Mouse (Mus musculus) cortical plate, adult 2 months (tissue): ENCODE results near the gene Rtkn2. TPM values are rescaled to one million over a fixed set of nuclear protein-coding genes. Genes with fewer than 3 reads are reported as not detected.

ENCODE experiments used
- H3K27ac ChIP-seq: fragments of 200-500 bp; 2 replicates; pipeline ENCODE4 v1.5.1; 2012; ENCODE audit warnings: low read length, control low read depth, inconsistent platforms; ENCODE audit not compliant: insufficient read depth
- H3K4me1 ChIP-seq: fragments of 200-500 bp; 2 replicates; pipeline ENCODE4 v1.6.1; 2011; ENCODE audit warnings: low read length; ENCODE audit not compliant: control insufficient read depth, insufficient read depth
- H3K4me3 ChIP-seq: fragments of 200-500 bp; 2 replicates; pipeline ENCODE4 v1.5.1; 2011; ENCODE audit warnings: mild to moderate bottlenecking, low read length, control low read depth; ENCODE audit not compliant: insufficient read depth
- CTCF ChIP-seq: fragments of 200-500 bp; IDR thresholded peaks from 2 replicates; pipeline ENCODE4 v1.5.1; 2011; ENCODE audit warnings: mild to moderate bottlenecking, control low read depth, low read length; ENCODE audit not compliant: insufficient read depth; ENCODE audit errors: extremely low read depth
- POLR2A ChIP-seq: fragments of 200-500 bp; IDR thresholded peaks from 2 replicates; pipeline ENCODE4 v1.6.1; 2011; ENCODE audit warnings: mild to moderate bottlenecking, low read length, control low read depth; ENCODE audit not compliant: insufficient read depth; ENCODE audit errors: extremely low read depth
- polyA plus RNA-seq: library from polyadenylated mRNA; depleted of rRNA; stranded (reverse); fragments of >200 nt; gene quantifications from 2 replicates; pipeline ENCODE4 v1.2.3, GENCODE M21; 2012

The Rtkn2 gene
- polyA plus RNA-seq, 1 experiment: 1.8 TPM

DNA sequence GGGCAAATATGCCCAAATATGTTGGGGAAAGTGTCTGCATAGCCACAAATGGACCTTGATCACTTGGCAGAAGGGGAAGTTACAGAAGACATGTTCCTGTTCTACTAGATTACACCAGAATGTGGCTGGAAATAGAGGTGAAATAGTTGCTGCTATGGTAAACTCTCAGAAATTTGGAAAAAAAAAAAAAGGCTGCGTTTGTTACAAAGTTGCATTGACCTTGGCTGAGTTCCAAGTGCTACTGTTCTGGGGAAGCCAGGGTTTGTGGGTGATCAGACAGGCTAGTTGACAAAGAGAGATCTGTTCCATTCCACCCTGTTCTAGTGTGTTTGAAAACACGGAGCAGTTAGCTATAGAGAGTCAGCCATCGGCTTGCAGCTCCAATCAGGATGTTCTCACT is 19.4 kb upstream of the Rtkn2 start:
- H3K27ac ChIP-seq: no peak overlapping the region

DNA sequence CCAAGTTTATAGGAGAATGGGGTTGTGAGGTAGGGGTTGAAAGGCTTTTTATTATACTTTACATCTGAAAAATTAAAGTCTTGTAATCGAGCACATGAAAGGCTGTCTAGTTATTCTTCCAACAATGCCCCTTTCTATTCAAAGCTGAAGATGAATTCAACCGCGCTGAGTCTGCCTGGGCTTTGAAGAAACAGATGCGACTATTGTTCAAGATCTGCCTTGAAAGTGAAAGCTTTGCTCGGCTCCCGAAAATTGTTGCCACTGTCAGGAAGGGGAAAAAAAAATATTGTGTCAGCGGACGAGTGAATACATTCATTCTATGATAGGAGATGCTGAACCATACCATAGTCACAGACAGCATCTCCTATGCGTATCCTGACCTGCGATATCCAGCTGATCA is 16.9 kb upstream of the Rtkn2 start:
- H3K4me1 ChIP-seq: no peaks in the 10 kb centered on the region
- 0 out of 2 replicates have a peak overlapping the region, but pooled peaks have one; percentile 7 for H3K27ac ChIP-seq
- no peak overlapping the region for H3K4me3 ChIP-seq
- TF ChIP-seq CTCF: no peak
- no peak for TF ChIP-seq POLR2A

More for the DNA sequence above, 19.4 kb upstream of the Rtkn2 start:
- no peak for TF ChIP-seq POLR2A
- TF ChIP-seq CTCF: no peak
- no peak overlapping the region for H3K4me3 ChIP-seq
- no peaks in the 10 kb centered on the region for H3K4me1 ChIP-seq

- Histone ChIP-seq H3K27ac (no peak overlapping the region), H3K4me1 (no peaks in the 10 kb centered on the region), H3K4me3 (no peak overlapping the region)
- TF ChIP-seq POLR2A (no peak), CTCF (no peak)
Observed at GRCm38 (mm10) chr10:67964060-67964459, 15.3 kb upstream of the Rtkn2 start.

DNA sequence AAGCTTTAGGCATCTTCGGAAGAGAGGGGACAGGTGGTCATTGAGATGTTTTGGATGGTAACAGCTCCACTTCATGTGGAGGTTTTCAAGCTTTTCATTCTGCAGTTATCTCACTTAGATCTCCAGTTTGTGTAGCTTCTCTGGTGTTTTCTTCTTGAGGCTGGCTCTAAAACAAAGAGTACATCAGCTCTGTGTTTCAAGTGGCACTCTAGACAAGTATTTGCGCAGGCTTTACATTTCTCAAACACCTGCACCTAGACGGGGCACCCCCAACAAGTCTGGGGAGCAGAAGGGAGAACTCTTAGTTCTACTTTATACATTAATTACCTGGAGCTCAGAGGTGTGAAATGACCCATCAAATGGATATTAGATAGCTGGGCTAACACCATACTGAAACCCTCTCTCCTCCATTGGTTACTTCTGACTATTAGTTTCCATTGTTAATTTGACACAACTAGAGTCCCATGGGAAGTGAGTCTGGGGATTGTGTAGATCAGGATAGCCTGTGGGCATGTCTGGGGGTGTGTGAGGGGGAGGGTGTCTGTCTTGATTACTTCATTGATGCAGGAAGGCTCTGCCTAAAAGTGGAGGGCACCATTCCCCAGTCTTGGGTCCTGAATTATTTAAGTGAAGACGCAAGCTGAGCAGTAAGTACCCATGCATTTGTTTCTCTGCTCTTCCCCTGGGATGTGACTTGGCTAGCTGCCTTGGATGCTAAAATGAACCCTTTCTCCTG is 14.0 kb upstream of the Rtkn2 start:
- Histone ChIP-seq H3K27ac (0 out of 2 replicates have a peak overlapping the region, but pooled peaks have one; percentile 61), H3K4me3 (no peak overlapping the region), H3K4me1 (no peaks in the 10 kb centered on the region)
- TF ChIP-seq POLR2A: no peak
- TF ChIP-seq CTCF: no peak

DNA sequence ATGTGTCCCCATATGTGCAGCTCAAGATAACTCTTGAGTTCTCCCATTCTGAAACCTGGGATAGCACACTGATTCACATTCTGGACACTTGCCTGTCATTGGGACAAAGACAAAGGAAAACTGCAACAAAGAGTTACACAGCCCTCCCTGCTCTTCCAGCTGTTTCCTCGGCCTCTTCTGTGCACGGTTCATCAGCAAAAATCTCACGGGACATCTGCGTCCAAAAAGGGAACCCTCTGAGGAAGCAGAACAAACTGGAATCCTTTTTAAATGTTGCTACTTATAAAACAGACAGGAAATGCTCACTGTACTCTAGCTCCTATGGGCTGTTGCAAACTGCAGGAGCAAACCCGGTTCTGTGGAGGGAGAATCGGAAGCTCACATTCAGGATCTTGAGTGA is 13.3 kb upstream of the Rtkn2 start:
- TF ChIP-seq POLR2A: no peak
- TF ChIP-seq CTCF: no peak
- H3K27ac ChIP-seq: peak overlapping the region; percentile 61
- H3K4me3 ChIP-seq: no peak overlapping the region
- no peaks in the 10 kb centered on the region for H3K4me1 ChIP-seq

- H3K4me3 ChIP-seq: no peak overlapping the region
- H3K4me1 ChIP-seq: no peaks in the 10 kb centered on the region
- TF ChIP-seq POLR2A (no peak), CTCF (no peak)
- H3K27ac ChIP-seq: no peak overlapping the region
Observed at GRCm38 (mm10) chr10:67966983-67967382, 12.4 kb upstream of the Rtkn2 start.

DNA sequence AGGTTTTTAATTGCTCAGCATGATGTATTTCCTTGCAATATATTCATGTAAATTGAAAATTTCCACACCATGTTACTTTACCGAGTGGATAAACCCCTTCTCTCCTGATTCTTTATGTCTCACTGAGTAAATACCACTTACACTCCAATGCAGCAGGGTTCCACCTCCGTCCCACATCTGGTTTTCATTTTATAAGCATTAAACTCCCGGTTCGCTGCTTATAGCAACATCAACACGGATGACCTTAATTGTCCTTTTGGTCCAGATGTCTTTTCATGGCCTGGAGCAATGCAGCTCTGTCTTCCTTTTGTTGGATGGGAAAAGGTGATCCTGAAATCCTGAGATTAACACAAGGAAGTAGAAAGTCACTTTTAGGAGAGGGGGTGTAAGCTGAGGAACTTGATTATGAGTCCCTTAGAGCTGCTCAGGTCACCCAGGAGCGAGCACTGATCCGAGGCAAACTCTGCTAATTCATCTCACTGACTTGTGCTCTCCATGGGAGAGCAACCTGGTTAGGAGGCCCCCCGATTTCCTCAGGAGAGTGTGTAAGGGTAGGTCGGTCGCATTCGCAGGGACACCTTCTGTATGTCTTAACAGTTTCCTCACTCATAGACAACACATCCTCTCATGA is 8.1 kb upstream of the Rtkn2 start:
- H3K4me1 ChIP-seq: no peaks in the 10 kb centered on the region
- TF ChIP-seq CTCF: no peak
- TF ChIP-seq POLR2A: no peak
- no peak overlapping the region for H3K4me3 ChIP-seq
- H3K27ac ChIP-seq: no peak overlapping the region

DNA sequence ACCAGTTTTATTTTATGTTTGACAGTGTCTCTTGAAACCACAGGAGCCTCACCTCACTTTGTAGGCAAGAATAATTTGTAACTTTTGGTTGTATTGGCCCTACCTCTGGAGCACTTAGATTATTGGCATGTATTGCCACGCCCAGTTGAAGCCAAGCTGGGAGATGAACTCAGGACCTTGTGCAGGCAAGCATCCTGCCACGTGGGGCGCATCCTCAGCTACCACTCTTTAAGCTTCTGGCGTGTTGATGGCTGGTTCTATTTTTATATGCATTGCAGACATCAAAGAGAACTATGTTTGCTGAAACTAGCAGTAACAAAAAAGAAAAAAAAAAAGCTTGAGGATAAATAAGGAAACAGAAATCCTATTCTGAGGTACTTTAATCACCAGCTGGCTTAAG is 2.1 kb upstream of the Rtkn2 start:
- TF ChIP-seq CTCF (no peak), POLR2A (no peak)
- Histone ChIP-seq H3K4me1 (no peaks in the 10 kb centered on the region), H3K27ac (no peak overlapping the region), H3K4me3 (no peak overlapping the region)

DNA sequence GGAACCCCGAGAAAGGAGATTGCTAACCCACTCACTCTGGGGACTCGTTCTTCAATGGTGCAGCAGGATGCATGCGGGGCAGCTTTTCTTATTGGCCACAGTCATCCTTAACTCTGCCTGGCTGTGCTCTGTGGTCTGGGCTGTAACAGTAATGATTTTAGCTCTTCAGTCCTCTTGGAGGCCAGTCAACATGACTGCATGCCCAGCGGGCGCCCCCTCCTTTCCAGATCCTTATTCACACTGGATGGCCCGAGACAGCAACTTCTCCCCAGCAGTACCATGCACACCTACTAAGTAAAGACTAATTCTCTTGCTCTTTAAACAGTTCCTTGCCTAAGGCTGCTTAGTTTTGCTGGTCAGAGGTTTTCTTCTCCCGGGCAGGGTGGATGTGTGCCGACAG is 4.4 kb downstream of the Rtkn2 start:
- no peaks in the 10 kb centered on the region for H3K4me1 ChIP-seq
- no peak for TF ChIP-seq POLR2A
- TF ChIP-seq CTCF: no peak
- H3K27ac ChIP-seq: no peak overlapping the region
- H3K4me3 ChIP-seq: no peak overlapping the region

GRCm38 (mm10) chr10:67984271-67984943 is 5.0 kb downstream of the Rtkn2 start:
- H3K4me3 ChIP-seq: no peak overlapping the region
- TF ChIP-seq CTCF (peak; percentile 86), POLR2A (no peak)
- no peak overlapping the region for H3K27ac ChIP-seq
- no peaks in the 10 kb centered on the region for H3K4me1 ChIP-seq
